Mouse (Mus musculus) limb, embryonic 11.5 days (tissue): ENCODE measurements around the gene Lsg1. TPM values are rescaled to one million over a fixed set of nuclear protein-coding genes. Genes with fewer than 3 reads are reported as not detected.
A peak's percentile ranks its signal among the peaks of the same experiment; 100 is the strongest.

Experiments
- ATAC-seq: fragments of 200-750 bp; cut with Nextera tagmentation; 2 replicates; pipeline ENCODE4 v1.8.0; 2017; ENCODE audit warnings: low read depth; ENCODE audit not compliant: insufficient number of reproducible peaks, low FRiP score, low TSS enrichment
- DNase-seq: peaks from one replicate; pipeline ENCODE4 v3.0.0-alpha.2; 2015; ENCODE audit warnings: low spot score
- H3K27ac ChIP-seq: fragments of 300-500 bp; sonication (generic); replicated peaks from 2 replicates; pipeline ENCODE4 v1.5.1; 2014; ENCODE audit warnings: low read depth, mild to moderate bottlenecking, low read length
- H3K27me3 ChIP-seq: fragments of 300-500 bp; sonication (generic); 2 replicates; pipeline ENCODE4 v1.6.1; 2014; ENCODE audit warnings: mild to moderate bottlenecking, low read length, mixed read lengths; ENCODE audit not compliant: control insufficient read depth, insufficient read depth
- H3K36me3 ChIP-seq: fragments of 300-500 bp; sonication (generic); 2 replicates; pipeline ENCODE4 v1.6.1; 2014; ENCODE audit warnings: mild to moderate bottlenecking, low read length, moderate library complexity, mixed read lengths; ENCODE audit not compliant: control insufficient read depth, insufficient read depth
- H3K4me1 ChIP-seq: fragments of 300-500 bp; sonication (generic); 2 replicates; pipeline ENCODE4 v1.6.1; 2014; ENCODE audit warnings: low read length, mixed read lengths; ENCODE audit not compliant: control insufficient read depth, insufficient read depth
- H3K4me2 ChIP-seq: fragments of 300-500 bp; sonication (generic); 2 replicates; pipeline ENCODE4 v1.6.1; 2014; ENCODE audit warnings: low read depth, mild to moderate bottlenecking, moderate library complexity; ENCODE audit not compliant: severe bottlenecking
- H3K4me3 ChIP-seq: fragments of 300-500 bp; sonication (generic); 2 replicates; pipeline ENCODE4 v1.5.1; 2014; ENCODE audit warnings: low read depth, low read length
- H3K9ac ChIP-seq: fragments of 300-500 bp; sonication (generic); 2 replicates; pipeline ENCODE4 v1.6.1; 2014; ENCODE audit warnings: mild to moderate bottlenecking, low read length
- H3K9me3 ChIP-seq: fragments of 300-500 bp; sonication (generic); 2 replicates; pipeline ENCODE4 v1.6.1; 2016; ENCODE audit warnings: low read length; ENCODE audit not compliant: control insufficient read depth
- WGBS: fragments of 180-500 bp; shearing (Covaris S2); extraction: QIAGEN DNeasy Blood & Tissue Kit; methylation state at CpG from one replicate; pipeline ENCODE4 v1.1.7; 2014; 5-methylcytosine and 5-hydroxymethylcytosine counted together
- polyA plus RNA-seq: library from polyadenylated mRNA; unstranded; fragments of >200 nt; fragmentation: Nextera tagmentation; extraction: Ambion mirVana; gene quantifications from 2 replicates; pipeline ENCODE4 v1.2.1, GENCODE M21; 2014

The Lsg1 gene
- polyA plus RNA-seq, 1 experiment from 2014 or later, result 89.1 TPM

GRCm38 (mm10) chr16:30539433-30539832 lies 48.0 kb downstream of the Lsg1 start:
- WGBS, result 36% methylated on average over 10 of the region's 10 CpGs
- H3K4me2 ChIP-seq, result no peak overlapping the region
- no peak overlapping the region for H3K27ac ChIP-seq
- H3K4me1 ChIP-seq, result no peaks in the 10 kb centered on the region
- no peak overlapping the region for H3K4me3 ChIP-seq
- no peaks in the 10 kb centered on the region for H3K36me3 ChIP-seq
- H3K27me3 ChIP-seq, result no peaks in the 10 kb centered on the region
- no peak overlapping the region for H3K9ac ChIP-seq
- DNase-seq (peak; percentile 79), ATAC-seq (no peak)
- H3K9me3 ChIP-seq, result no peaks in the 10 kb centered on the region

- Histone ChIP-seq H3K36me3 (no peaks in the 10 kb centered on the region), H3K9ac (no peak overlapping the region), H3K9me3 (no peaks in the 10 kb centered on the region), H3K27me3 (no peaks in the 10 kb centered on the region), H3K4me1 (no peaks in the 10 kb centered on the region), H3K4me3 (no peak overlapping the region), H3K4me2 (no peak overlapping the region), H3K27ac (no peak overlapping the region)
- ATAC-seq (no peak), DNase-seq (no peak)
- WGBS, result 93% methylated on average over 1 of the region's 1 CpGs
Measured at GRCm38 (mm10) chr16:30535075-30535474, 52.3 kb downstream of the Lsg1 start.

GRCm38 (mm10) chr16:30533592-30533991 lies 53.8 kb downstream of the Lsg1 start:
- no peak overlapping the region for H3K4me3 ChIP-seq
- no peaks in the 10 kb centered on the region for H3K36me3 ChIP-seq
- WGBS, result 63% methylated on average over 4 of the region's 4 CpGs

GRCm38 (mm10) chr16:30532929-30533328 lies 54.5 kb downstream of the Lsg1 start:
- Histone ChIP-seq H3K27me3 (no peaks in the 10 kb centered on the region), H3K36me3 (no peaks in the 10 kb centered on the region), H3K4me2 (no peak overlapping the region), H3K27ac (no peak overlapping the region), H3K4me3 (no peak overlapping the region), H3K9ac (no peak overlapping the region), H3K9me3 (no peaks in the 10 kb centered on the region), H3K4me1 (no peaks in the 10 kb centered on the region)
- no peak for DNase-seq
- 19% methylated on average over 1 of the region's 1 CpGs for WGBS
- ATAC-seq, result no peak

More at GRCm38 (mm10) chr16:30533592-30533991, 53.8 kb downstream of the Lsg1 start:
- Histone ChIP-seq H3K4me1 (no peaks in the 10 kb centered on the region), H3K27me3 (no peaks in the 10 kb centered on the region), H3K9ac (no peak overlapping the region), H3K9me3 (no peaks in the 10 kb centered on the region), H3K4me2 (no peak overlapping the region), H3K27ac (no peak overlapping the region)
- no peak for ATAC-seq
- DNase-seq, result no peak

GRCm38 (mm10) chr16:30531761-30532406 lies 55.5 kb downstream of the Lsg1 start:
- 26% methylated on average over 20 of the region's 20 CpGs for WGBS
- Histone ChIP-seq H3K4me2 (no peak overlapping the region), H3K27me3 (no peaks in the 10 kb centered on the region), H3K9ac (no peak overlapping the region), H3K9me3 (no peaks in the 10 kb centered on the region), H3K36me3 (no peaks in the 10 kb centered on the region), H3K4me3 (no peak overlapping the region), H3K4me1 (no peaks in the 10 kb centered on the region), H3K27ac (no peak overlapping the region)
- no peak for ATAC-seq
- DNase-seq, result peak; percentile 73

- no peak for DNase-seq
- H3K27me3 ChIP-seq, result no peaks in the 10 kb centered on the region
- 42% methylated on average over 4 of the region's 4 CpGs for WGBS
Measured at GRCm38 (mm10) chr16:30530815-30531214, 56.6 kb downstream of the Lsg1 start.

GRCm38 (mm10) chr16:30528386-30528785 lies 59.0 kb downstream of the Lsg1 start:
- Histone ChIP-seq H3K36me3 (no peaks in the 10 kb centered on the region), H3K4me3 (no peak overlapping the region), H3K27ac (no peak overlapping the region), H3K9ac (no peak overlapping the region), H3K27me3 (no peaks in the 10 kb centered on the region), H3K9me3 (no peaks in the 10 kb centered on the region), H3K4me2 (no peak overlapping the region), H3K4me1 (no peaks in the 10 kb centered on the region)
- DNase-seq, result no peak
- 80% methylated on average over 8 of the region's 8 CpGs for WGBS
- no peak for ATAC-seq

More at GRCm38 (mm10) chr16:30530815-30531214, 56.6 kb downstream of the Lsg1 start:
- no peak overlapping the region for H3K4me2 ChIP-seq
- no peak for ATAC-seq
- no peaks in the 10 kb centered on the region for H3K36me3 ChIP-seq
- no peaks in the 10 kb centered on the region for H3K4me1 ChIP-seq
- no peaks in the 10 kb centered on the region for H3K9me3 ChIP-seq
- H3K9ac ChIP-seq, result no peak overlapping the region
- no peak overlapping the region for H3K4me3 ChIP-seq
- H3K27ac ChIP-seq, result no peak overlapping the region

GRCm38 (mm10) chr16:30527889-30528288 lies 59.5 kb downstream of the Lsg1 start:
- no peak for ATAC-seq

GRCm38 (mm10) chr16:30525756-30526155 lies 61.6 kb downstream of the Lsg1 start:
- Histone ChIP-seq H3K9me3 (no peaks in the 10 kb centered on the region), H3K27me3 (no peaks in the 10 kb centered on the region), H3K9ac (no peak overlapping the region), H3K27ac (no peak overlapping the region), H3K36me3 (no peaks in the 10 kb centered on the region), H3K4me1 (no peaks in the 10 kb centered on the region), H3K4me3 (no peak overlapping the region), H3K4me2 (no peak overlapping the region)
- WGBS, result 86% methylated on average over 14 of the region's 14 CpGs
- DNase-seq, result no peak
- no peak for ATAC-seq

More at GRCm38 (mm10) chr16:30527889-30528288, 59.5 kb downstream of the Lsg1 start:
- Histone ChIP-seq H3K9me3 (no peaks in the 10 kb centered on the region), H3K4me3 (no peak overlapping the region), H3K27ac (no peak overlapping the region), H3K4me1 (no peaks in the 10 kb centered on the region), H3K4me2 (no peak overlapping the region), H3K9ac (no peak overlapping the region), H3K36me3 (no peaks in the 10 kb centered on the region), H3K27me3 (no peaks in the 10 kb centered on the region)
- DNase-seq, result no peak
- WGBS, result 64% methylated on average over 2 of the region's 2 CpGs
